In genomic region chr12:39342327-39342726, GRCm38 (mm10) we compare ENCODE assay signal across 21 mouse cellular contexts.
DNase-seq lines count a peak whose midpoint lies in the region; ATAC-seq and TF ChIP-seq lines count a peak whose summit lies in the region.
"Had no signal": no experiment of that assay in that cellular context is flagged by ENCODE, and none has a peak within 500 bp of the region (broad histone marks: within the 10 kb centered on the region; RNA-seq: fewer than 3 reads in every experiment).

No protein-coding gene starts in this region.

- H3K4me2 ChIP-seq in forebrain, embryonic 12.5 days = no peak overlapping the region
- no peak overlapping the region for H3K4me2 ChIP-seq in forebrain, postnatal 0 days (ENCODE audit: low read depth)
- no peak overlapping the region for H3K4me2 ChIP-seq in midbrain, embryonic 13.5 days (replicated peaks)
- no peak overlapping the region for H3K4me2 ChIP-seq in midbrain, embryonic 14.5 days (ENCODE audit: low read length)
- no peak overlapping the region for H3K4me2 ChIP-seq in liver, embryonic 12.5 days
- H3K4me2 ChIP-seq: embryonic facial prominence, embryonic 12.5 days; limb, embryonic 12.5 days; neural tube, embryonic 15.5 days had no signal

- H3K4me3 ChIP-seq in forebrain, embryonic 12.5 days (replicated peaks) = no peak overlapping the region
- H3K4me3 ChIP-seq in forebrain, postnatal 0 days (ENCODE audit: low read depth, low read length) = no peak overlapping the region
- no peak overlapping the region for H3K4me3 ChIP-seq in midbrain, embryonic 13.5 days (replicated peaks)
- H3K4me3 ChIP-seq in midbrain, embryonic 14.5 days (replicated peaks; ENCODE audit: low read depth, low read length) = no peak overlapping the region
- H3K4me3 ChIP-seq in liver, embryonic 12.5 days = no peak overlapping the region
- H3K4me3 ChIP-seq: embryonic facial prominence, embryonic 12.5 days; left cerebral cortex, adult 2 months; limb, embryonic 12.5 days; myocyte; neural tube, embryonic 15.5 days had no signal

- H3K36me3 ChIP-seq in forebrain, embryonic 12.5 days (replicated peaks) = no peaks in the 10 kb centered on the region
- no peaks in the 10 kb centered on the region for H3K36me3 ChIP-seq in forebrain, postnatal 0 days (ENCODE audit: insufficient read depth)
- H3K36me3 ChIP-seq in midbrain, embryonic 13.5 days = no peaks in the 10 kb centered on the region
- H3K36me3 ChIP-seq in midbrain, embryonic 14.5 days (ENCODE audit: control insufficient read depth, insufficient read depth, low read length) = no peaks in the 10 kb centered on the region
- no peaks in the 10 kb centered on the region for H3K36me3 ChIP-seq in liver, embryonic 12.5 days
- H3K36me3 ChIP-seq: embryonic facial prominence, embryonic 12.5 days; limb, embryonic 12.5 days; neural tube, embryonic 15.5 days had no signal

- no peak overlapping the region for H3K27ac ChIP-seq in forebrain, embryonic 12.5 days
- no peak overlapping the region for H3K27ac ChIP-seq in forebrain, postnatal 0 days (ENCODE audit: low read depth, low read length)
- no peak overlapping the region for H3K27ac ChIP-seq in midbrain, embryonic 13.5 days
- no peak overlapping the region for H3K27ac ChIP-seq in midbrain, embryonic 14.5 days (replicated peaks; ENCODE audit: low read depth, low read length)
- no peak overlapping the region for H3K27ac ChIP-seq in liver, embryonic 12.5 days
- H3K27ac ChIP-seq: embryonic facial prominence, embryonic 12.5 days; kidney, postnatal 0 days; left cerebral cortex, adult 2 months; limb, embryonic 12.5 days; liver, embryonic 14.5 days; neural tube, embryonic 15.5 days had no signal

- no peak for DNase-seq in forebrain, postnatal 0 days
- DNase-seq in midbrain, embryonic 14.5 days = no peak
- peak; percentile 71 to 81 for DNase-seq in cerebellum, postnatal 14 days
- DNase-seq in layer of hippocampus, postnatal 36 days = no peak
- DNase-seq: adrenal gland, adult 2 months; kidney, adult 11 months; right cerebral cortex, postnatal 25 days; thymus, postnatal 25 days had no signal

- peak; percentile 57; the same call in 1 of the 2 replicates for ATAC-seq in forebrain, embryonic 12.5 days (ENCODE audit: low FRiP score)
- no peak for ATAC-seq in forebrain, postnatal 0 days
- ATAC-seq in midbrain, embryonic 13.5 days = 0 out of 2 replicates have a peak, but pooled peaks have one; percentile 53
- no peak for ATAC-seq in midbrain, embryonic 14.5 days (ENCODE audit: low FRiP score, low TSS enrichment)
- ATAC-seq in CD4-positive, CD25-positive, alpha-beta regulatory T cell, adult 4 months = no peak
- no peak for ATAC-seq in liver, embryonic 12.5 days
- ATAC-seq: lung, postnatal 0 days had no signal

- H3K9ac ChIP-seq in forebrain, embryonic 12.5 days = no peak overlapping the region
- H3K9ac ChIP-seq in forebrain, postnatal 0 days = no peak overlapping the region
- no peak overlapping the region for H3K9ac ChIP-seq in midbrain, embryonic 13.5 days (replicated peaks)
- no peak overlapping the region for H3K9ac ChIP-seq in midbrain, embryonic 14.5 days (replicated peaks; ENCODE audit: low read length)
- no peak overlapping the region for H3K9ac ChIP-seq in liver, embryonic 12.5 days
- H3K9ac ChIP-seq: embryonic facial prominence, embryonic 12.5 days; limb, embryonic 12.5 days; liver, embryonic 14.5 days; neural tube, embryonic 15.5 days had no signal

- WGBS in forebrain, embryonic 12.5 days = 80% methylated on average over 9 of the region's 9 CpGs
- WGBS in forebrain, postnatal 0 days = 74% methylated on average over 9 of the region's 9 CpGs
- WGBS in midbrain, embryonic 13.5 days = 79% methylated on average over 9 of the region's 9 CpGs
- 88% methylated on average over 9 of the region's 9 CpGs for WGBS in midbrain, embryonic 14.5 days
- 76% methylated on average over 9 of the region's 9 CpGs for WGBS in liver, embryonic 12.5 days (ENCODE audit: insufficient replicate concordance)

- H3K4me1 ChIP-seq in forebrain, embryonic 12.5 days = no peaks in the 10 kb centered on the region
- H3K4me1 ChIP-seq in forebrain, postnatal 0 days (ENCODE audit: insufficient read depth) = no peaks in the 10 kb centered on the region
- no peaks in the 10 kb centered on the region for H3K4me1 ChIP-seq in midbrain, embryonic 13.5 days (replicated peaks)
- H3K4me1 ChIP-seq in midbrain, embryonic 14.5 days (ENCODE audit: control insufficient read depth, insufficient read depth, low read length) = no peaks in the 10 kb centered on the region
- H3K4me1 ChIP-seq in liver, embryonic 12.5 days = no peaks in the 10 kb centered on the region
- H3K4me1 ChIP-seq: embryonic facial prominence, embryonic 12.5 days; limb, embryonic 12.5 days; neural tube, embryonic 15.5 days had no signal

- H3K27me3 ChIP-seq in forebrain, embryonic 12.5 days = no peaks in the 10 kb centered on the region
- no peaks in the 10 kb centered on the region for H3K27me3 ChIP-seq in forebrain, postnatal 0 days (ENCODE audit: insufficient read depth, low read length)
- no peaks in the 10 kb centered on the region for H3K27me3 ChIP-seq in midbrain, embryonic 13.5 days
- no peaks in the 10 kb centered on the region for H3K27me3 ChIP-seq in midbrain, embryonic 14.5 days (ENCODE audit: control insufficient read depth, insufficient read depth, low read length)
- H3K27me3 ChIP-seq in liver, embryonic 12.5 days (replicated peaks) = no peaks in the 10 kb centered on the region
- H3K27me3 ChIP-seq: CH12.LX; embryonic facial prominence, embryonic 12.5 days; limb, embryonic 12.5 days; neural tube, embryonic 15.5 days had no signal

- H3K9me3 ChIP-seq in forebrain, embryonic 12.5 days = no peaks in the 10 kb centered on the region
- no peaks in the 10 kb centered on the region for H3K9me3 ChIP-seq in forebrain, postnatal 0 days (ENCODE audit: low read length)
- no peaks in the 10 kb centered on the region for H3K9me3 ChIP-seq in midbrain, embryonic 13.5 days
- no peaks in the 10 kb centered on the region for H3K9me3 ChIP-seq in midbrain, embryonic 14.5 days (ENCODE audit: control insufficient read depth, low read length)
- H3K9me3 ChIP-seq in liver, embryonic 12.5 days (replicated peaks) = no peaks in the 10 kb centered on the region
- H3K9me3 ChIP-seq: embryonic facial prominence, embryonic 12.5 days; limb, embryonic 12.5 days; neural tube, embryonic 15.5 days had no signal

- TF ChIP-seq CTCF in forebrain, postnatal 0 days (IDR thresholded peaks at IDR 0.05; ENCODE audit: low read depth) = no peak

Comparison
In these comparisons a context has a peak if more than half of its experiments do, and no peak if none do; other contexts are left out.
1. ATAC-seq: peak in forebrain, embryonic 12.5 days (single experiment) and midbrain, embryonic 13.5 days (single experiment); none in forebrain, postnatal 0 days (single experiment), midbrain, embryonic 14.5 days (single experiment), CD4-positive, CD25-positive, alpha-beta regulatory T cell, adult 4 months (single experiment) and liver, embryonic 12.5 days (single experiment).
2. DNase-seq: peak in cerebellum, postnatal 14 days (2 of 2); none in forebrain, postnatal 0 days (single experiment), midbrain, embryonic 14.5 days (single experiment) and layer of hippocampus, postnatal 36 days (0 of 2).